Mouse (Mus musculus): ENCODE results near the gene Stk24.

GRCm38 (mm10) chr14:121329401-121330089 is 50.3 kb downstream of the Stk24 start:
- no peak for TF ChIP-seq CTCF (IDR thresholded peaks at IDR 0.05)
- no peak for TF ChIP-seq EP300 (IDR thresholded peaks at IDR 0.05)
